Comparison of ENCODE assay signal across 9 mouse cellular contexts in genomic region chr7:46052161-46052821, GRCm38 (mm10). TPM values are rescaled to one million over a fixed set of nuclear protein-coding genes. Genes with fewer than 3 reads are reported as not detected.
DNase-seq lines count a peak whose midpoint lies in the region; ATAC-seq lines count a peak whose summit lies in the region.
"Had no signal": no experiment of that assay in that cellular context is flagged by ENCODE, and none has a peak within 500 bp of the region (broad histone marks: within the 10 kb centered on the region; RNA-seq: fewer than 3 reads in every experiment).

No protein-coding gene starts in this region.

- 0 out of 2 replicates have a peak, but pooled peaks cover 6% of the 10 kb centered on the region for H3K36me3 ChIP-seq in hindbrain, embryonic 11.5 days (ENCODE audit: control insufficient read depth, insufficient read depth, low read length)
- peaks cover 81% of the 10 kb centered on the region for H3K36me3 ChIP-seq in hindbrain, embryonic 13.5 days
- H3K36me3 ChIP-seq in forebrain, embryonic 16.5 days (ENCODE audit: control insufficient read depth, insufficient read depth) = peaks cover 11% of the 10 kb centered on the region
- H3K36me3 ChIP-seq in midbrain, embryonic 10.5 days = peaks cover 87% of the 10 kb centered on the region

- no peaks in the 10 kb centered on the region for H3K27me3 ChIP-seq in hindbrain, embryonic 11.5 days (ENCODE audit: control insufficient read depth, insufficient read depth, low read length)
- no peaks in the 10 kb centered on the region for H3K27me3 ChIP-seq in hindbrain, embryonic 13.5 days
- H3K27me3 ChIP-seq in forebrain, embryonic 16.5 days (replicated peaks; ENCODE audit: control insufficient read depth, insufficient read depth, low read length) = no peaks in the 10 kb centered on the region
- no peaks in the 10 kb centered on the region for H3K27me3 ChIP-seq in midbrain, embryonic 10.5 days (ENCODE audit: low read depth, poor library complexity, severe bottlenecking)

- no peaks in the 10 kb centered on the region for H3K9me3 ChIP-seq in hindbrain, embryonic 11.5 days (ENCODE audit: control insufficient read depth, low read length)
- no peaks in the 10 kb centered on the region for H3K9me3 ChIP-seq in hindbrain, embryonic 13.5 days
- no peaks in the 10 kb centered on the region for H3K9me3 ChIP-seq in forebrain, embryonic 16.5 days (ENCODE audit: control insufficient read depth, low read length)
- no peaks in the 10 kb centered on the region for H3K9me3 ChIP-seq in midbrain, embryonic 10.5 days (replicated peaks)

- H3K9ac ChIP-seq in hindbrain, embryonic 11.5 days (ENCODE audit: low read depth, low read length) = no peak overlapping the region
- H3K9ac ChIP-seq in hindbrain, embryonic 13.5 days = no peak overlapping the region
- no peak overlapping the region for H3K9ac ChIP-seq in forebrain, embryonic 16.5 days (replicated peaks; ENCODE audit: low read depth, low read length)

- 91% methylated on average over 4 of the region's 4 CpGs for WGBS in hindbrain, embryonic 11.5 days
- 89% methylated on average over 4 of the region's 4 CpGs for WGBS in hindbrain, embryonic 13.5 days
- WGBS in forebrain, embryonic 16.5 days = 77% methylated on average over 4 of the region's 4 CpGs
- WGBS in midbrain, embryonic 10.5 days = 90% methylated on average over 4 of the region's 4 CpGs

- H3K4me3 ChIP-seq in hindbrain, embryonic 11.5 days (ENCODE audit: low read depth, low read length) = no peak overlapping the region
- no peak overlapping the region for H3K4me3 ChIP-seq in hindbrain, embryonic 13.5 days
- no peak overlapping the region for H3K4me3 ChIP-seq in forebrain, embryonic 16.5 days (replicated peaks; ENCODE audit: low read length)
- no peak overlapping the region for H3K4me3 ChIP-seq in midbrain, embryonic 10.5 days

- H3K27ac ChIP-seq in hindbrain, embryonic 11.5 days (ENCODE audit: low read depth, low read length) = no peak overlapping the region
- no peak overlapping the region for H3K27ac ChIP-seq in hindbrain, embryonic 13.5 days
- no peak overlapping the region for H3K27ac ChIP-seq in forebrain, embryonic 16.5 days (ENCODE audit: low read length)
- H3K27ac ChIP-seq in midbrain, embryonic 10.5 days (replicated peaks) = no peak overlapping the region

- H3K4me1 ChIP-seq in hindbrain, embryonic 11.5 days (replicated peaks; ENCODE audit: control insufficient read depth, insufficient read depth, low read length) = no peaks in the 10 kb centered on the region
- no peaks in the 10 kb centered on the region for H3K4me1 ChIP-seq in hindbrain, embryonic 13.5 days (replicated peaks)
- no peaks in the 10 kb centered on the region for H3K4me1 ChIP-seq in forebrain, embryonic 16.5 days (replicated peaks; ENCODE audit: control insufficient read depth, insufficient read depth, low read length)
- peaks cover 14% of the 10 kb centered on the region for H3K4me1 ChIP-seq in midbrain, embryonic 10.5 days

- no peak for ATAC-seq in hindbrain, embryonic 11.5 days (ENCODE audit: low FRiP score)
- no peak for ATAC-seq in hindbrain, embryonic 13.5 days (ENCODE audit: low FRiP score)
- 0 out of 2 replicates have a peak, but pooled peaks have one; percentile 50 for ATAC-seq in forebrain, embryonic 16.5 days
- ATAC-seq: activated CD4-positive, CD25-positive, alpha-beta regulatory T cell, adult 4 months had no signal

- no peak overlapping the region for H3K4me2 ChIP-seq in hindbrain, embryonic 11.5 days (replicated peaks; ENCODE audit: low read depth, low read length)
- no peak overlapping the region for H3K4me2 ChIP-seq in hindbrain, embryonic 13.5 days
- H3K4me2 ChIP-seq in forebrain, embryonic 16.5 days (ENCODE audit: low read length) = no peak overlapping the region

- peak; percentile 23 for DNase-seq in hindbrain, embryonic 11.5 days (ENCODE audit: low spot score)
- DNase-seq in right cerebral cortex, postnatal 4 days = peak; percentile 36
- no peak for DNase-seq in right cerebral cortex, adult 18-20 months
- peak; percentile 45 for DNase-seq in thymus, postnatal 4 days
- no peak for DNase-seq in urinary bladder, postnatal 36 days (ENCODE audit: low spot score in 2 of 2)
- DNase-seq in midbrain, embryonic 10.5 days (ENCODE audit: low spot score) = no peak

RNA-seq across cellular contexts. Expression of gene Nomo1, which starts 18.8 kb away (rescaled TPM):
- polyA plus RNA-seq in hindbrain, embryonic 11.5 days (2014; fragmentation: Nextera tagmentation; extraction: Ambion mirVana) = 13.8 and 14.9 TPM in 2 replicates
- polyA plus RNA-seq in hindbrain, embryonic 13.5 days (2015; fragmentation: Nextera tagmentation; extraction: Ambion mirVana) = 37.2 and 37.7 TPM in 2 replicates
- 46.0 and 47.1 TPM in 2 replicates for polyA plus RNA-seq in forebrain, embryonic 16.5 days (2015; fragmentation: Nextera tagmentation; extraction: Ambion mirVana)
- polyA plus RNA-seq in midbrain, embryonic 10.5 days (2016; fragmentation: Nextera tagmentation; extraction: Ambion mirVana) = 29.9 and 31.0 TPM in 2 replicates

RNA-seq across cellular contexts. Expression of gene Abcc6, which starts 22.2 kb away (rescaled TPM):
- 0.11 and 0.38 TPM in 2 replicates for polyA plus RNA-seq in hindbrain, embryonic 11.5 days (2014; fragmentation: Nextera tagmentation; extraction: Ambion mirVana)
- polyA plus RNA-seq in hindbrain, embryonic 13.5 days (2015; fragmentation: Nextera tagmentation; extraction: Ambion mirVana) = 0.23 and 0.40 TPM in 2 replicates
- 0.47 and 0.86 TPM in 2 replicates for polyA plus RNA-seq in forebrain, embryonic 16.5 days (2015; fragmentation: Nextera tagmentation; extraction: Ambion mirVana)
- polyA plus RNA-seq in midbrain, embryonic 10.5 days (2016; fragmentation: Nextera tagmentation; extraction: Ambion mirVana) = 0.12 and 0.17 TPM in 2 replicates
- polyA plus RNA-seq: activated CD4-positive, CD25-positive, alpha-beta regulatory T cell, adult 4 months had no signal

RNA-seq across cellular contexts. Expression of gene Kcnj11, which starts 48.3 kb away (rescaled TPM):
- polyA plus RNA-seq in hindbrain, embryonic 11.5 days (2014; fragmentation: Nextera tagmentation; extraction: Ambion mirVana) = 0.25 and 0.49 TPM in 2 replicates
- 0.88 and 1.6 TPM in 2 replicates for polyA plus RNA-seq in hindbrain, embryonic 13.5 days (2015; fragmentation: Nextera tagmentation; extraction: Ambion mirVana)
- polyA plus RNA-seq in forebrain, embryonic 16.5 days (2015; fragmentation: Nextera tagmentation; extraction: Ambion mirVana) = 5.7 and 6.0 TPM in 2 replicates
- polyA plus RNA-seq in midbrain, embryonic 10.5 days (2016; fragmentation: Nextera tagmentation; extraction: Ambion mirVana) = 0.12 and 0.19 TPM in 2 replicates
- polyA plus RNA-seq: activated CD4-positive, CD25-positive, alpha-beta regulatory T cell, adult 4 months had no signal

Comparison
In these comparisons a context has a peak if more than half of its experiments do, and no peak if none do; other contexts are left out.
1. DNase-seq: peak in hindbrain, embryonic 11.5 days (single experiment), right cerebral cortex, postnatal 4 days (single experiment) and thymus, postnatal 4 days (single experiment); none in right cerebral cortex, adult 18-20 months (single experiment), urinary bladder, postnatal 36 days (0 of 2) and midbrain, embryonic 10.5 days (single experiment).